Mouse (Mus musculus): ENCODE results near the gene Npas1. TPM values are rescaled to one million over a fixed set of nuclear protein-coding genes. Genes with fewer than 3 reads are reported as not detected.

The Npas1 gene
- polyA plus RNA-seq, 1 experiment: 0.28 TPM

DNA sequence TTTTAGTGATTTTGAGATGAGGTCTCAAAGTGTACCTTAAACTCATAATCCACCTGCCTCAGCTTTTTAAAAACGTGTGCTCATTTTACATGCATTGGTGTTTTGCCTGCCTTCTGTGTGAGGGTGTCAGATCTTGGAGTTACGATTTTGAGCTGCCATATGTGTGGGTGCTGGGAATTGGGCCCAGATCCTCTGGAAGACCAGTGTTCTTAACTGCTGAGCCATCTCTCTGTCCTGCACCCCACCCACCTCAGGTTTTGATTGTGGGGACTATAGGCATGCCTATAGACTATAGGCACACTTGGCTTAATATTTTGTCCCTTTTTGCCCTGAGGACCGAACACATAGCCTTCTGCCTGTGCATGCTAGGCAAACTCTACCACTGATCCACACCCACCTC, 14.7 kb upstream of the Npas1 start:
- no peaks in the 10 kb centered on the region for H3K27me3 ChIP-seq (ENCODE audit: control insufficient read depth, insufficient read depth, low read length)
- no peak for TF ChIP-seq POLR2A (IDR thresholded peaks at IDR 0.05; ENCODE audit: control insufficient read depth, extremely low read depth, insufficient read depth, low read length, poor library complexity)
- no peak for TF ChIP-seq CTCF (IDR thresholded peaks at IDR 0.05; ENCODE audit: borderline replicate concordance, control insufficient read depth, extremely low read depth, insufficient read depth, low read length, poor library complexity)
- no peak overlapping the region for H3K4me3 ChIP-seq (ENCODE audit: control insufficient read depth, insufficient read depth, low read length)
- DNase-seq: no peak
- H3K4me1 ChIP-seq (replicated peaks; ENCODE audit: control insufficient read depth, insufficient read depth, low read length): peaks cover 25% of the 10 kb centered on the region
- 67% methylated on average over 3 of the region's 3 CpGs for WGBS
- H3K27ac ChIP-seq (ENCODE audit: control insufficient read depth, insufficient read depth, low read length): no peak overlapping the region; the same call in 1 of the 2 replicates
- peaks cover 9% of the 10 kb centered on the region for H3K36me3 ChIP-seq (ENCODE audit: control insufficient read depth, insufficient read depth, low read length)

DNA sequence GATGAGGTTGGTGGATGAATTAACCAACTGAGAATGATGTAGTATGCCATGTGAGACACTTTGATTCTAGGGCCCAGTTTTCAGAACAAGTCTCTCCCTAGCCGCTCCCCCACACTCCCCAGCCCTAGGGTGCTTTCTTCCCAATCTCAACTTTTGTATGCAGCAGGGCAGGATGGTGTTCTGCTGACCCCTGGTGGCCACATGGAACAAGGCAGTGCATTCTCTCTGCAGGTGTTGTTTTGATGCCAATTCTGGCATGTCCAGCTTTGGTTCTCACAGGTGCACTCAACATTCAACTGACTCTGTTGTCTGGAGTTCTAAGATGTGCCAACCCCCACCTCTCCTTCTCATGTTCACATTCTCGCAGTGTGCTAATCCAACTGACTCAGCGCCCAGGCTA, 14.2 kb upstream of the Npas1 start:
- peak; percentile 78 for DNase-seq

DNA sequence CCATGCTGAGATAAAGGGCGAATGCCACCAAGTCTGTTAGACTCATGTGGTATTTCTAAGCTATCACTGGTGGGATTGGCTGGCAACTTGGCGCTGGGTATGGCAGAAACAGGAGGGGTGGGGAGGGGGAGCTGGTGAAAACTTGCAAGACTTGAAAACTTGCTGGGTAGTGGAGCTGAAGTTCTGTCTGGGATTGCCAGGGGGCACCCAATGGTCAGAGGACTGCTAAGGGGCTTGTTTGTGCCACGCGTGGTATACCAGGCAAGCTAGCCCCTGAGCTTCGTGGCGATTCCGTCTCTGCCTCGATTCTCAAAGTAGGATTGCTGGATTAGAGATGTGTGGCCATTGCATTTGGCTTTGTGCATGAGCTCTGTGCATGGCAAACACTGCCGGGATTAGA, 12.4 kb upstream of the Npas1 start:
- 97% methylated on average over 9 of the region's 9 CpGs for WGBS
- TF ChIP-seq CTCF (IDR thresholded peaks at IDR 0.05; ENCODE audit: borderline replicate concordance, control insufficient read depth, extremely low read depth, insufficient read depth, low read length, poor library complexity): no peak
- TF ChIP-seq POLR2A (IDR thresholded peaks at IDR 0.05; ENCODE audit: control insufficient read depth, extremely low read depth, insufficient read depth, low read length, poor library complexity): no peak
- no peaks in the 10 kb centered on the region for H3K27me3 ChIP-seq (ENCODE audit: control insufficient read depth, insufficient read depth, low read length)
- no peak overlapping the region for H3K27ac ChIP-seq (ENCODE audit: control insufficient read depth, insufficient read depth, low read length)
- peak; percentile 44 for DNase-seq
- no peaks in the 10 kb centered on the region for H3K36me3 ChIP-seq (ENCODE audit: control insufficient read depth, insufficient read depth, low read length)
- peaks cover 16% of the 10 kb centered on the region for H3K4me1 ChIP-seq (replicated peaks; ENCODE audit: control insufficient read depth, insufficient read depth, low read length)
- no peak overlapping the region for H3K4me3 ChIP-seq (ENCODE audit: control insufficient read depth, insufficient read depth, low read length)

More for the DNA sequence above, 14.2 kb upstream of the Npas1 start:
- TF ChIP-seq CTCF (IDR thresholded peaks at IDR 0.05; ENCODE audit: borderline replicate concordance, control insufficient read depth, extremely low read depth, insufficient read depth, low read length, poor library complexity) (peak; percentile 79; the same call in 1 of the 2 replicates), POLR2A (IDR thresholded peaks at IDR 0.05; ENCODE audit: control insufficient read depth, extremely low read depth, insufficient read depth, low read length, poor library complexity) (no peak)
- H3K27ac ChIP-seq (ENCODE audit: control insufficient read depth, insufficient read depth, low read length): no peak overlapping the region
- peaks cover 20% of the 10 kb centered on the region for H3K4me1 ChIP-seq (replicated peaks; ENCODE audit: control insufficient read depth, insufficient read depth, low read length)
- no peaks in the 10 kb centered on the region for H3K27me3 ChIP-seq (ENCODE audit: control insufficient read depth, insufficient read depth, low read length)
- H3K4me3 ChIP-seq (ENCODE audit: control insufficient read depth, insufficient read depth, low read length): no peak overlapping the region
- WGBS: 21% methylated on average over 3 of the region's 3 CpGs
- peaks cover 5% of the 10 kb centered on the region for H3K36me3 ChIP-seq (ENCODE audit: control insufficient read depth, insufficient read depth, low read length)

GRCm38 (mm10) chr7:16488816-16489215, 11.3 kb upstream of the Npas1 start:
- Histone ChIP-seq H3K27me3 (ENCODE audit: control insufficient read depth, insufficient read depth, low read length) (no peaks in the 10 kb centered on the region), H3K36me3 (ENCODE audit: control insufficient read depth, insufficient read depth, low read length) (no peaks in the 10 kb centered on the region), H3K4me3 (ENCODE audit: control insufficient read depth, insufficient read depth, low read length) (no peak overlapping the region), H3K27ac (ENCODE audit: control insufficient read depth, insufficient read depth, low read length) (no peak overlapping the region), H3K4me1 (replicated peaks; ENCODE audit: control insufficient read depth, insufficient read depth, low read length) (peaks cover 12% of the 10 kb centered on the region)
- TF ChIP-seq POLR2A (IDR thresholded peaks at IDR 0.05; ENCODE audit: control insufficient read depth, extremely low read depth, insufficient read depth, low read length, poor library complexity): no peak
- no peak for TF ChIP-seq CTCF (IDR thresholded peaks at IDR 0.05; ENCODE audit: borderline replicate concordance, control insufficient read depth, extremely low read depth, insufficient read depth, low read length, poor library complexity)
- DNase-seq: no peak

- Histone ChIP-seq H3K27me3 (ENCODE audit: control insufficient read depth, insufficient read depth, low read length) (peaks cover 33% of the 10 kb centered on the region), H3K27ac (ENCODE audit: control insufficient read depth, insufficient read depth, low read length) (no peak overlapping the region), H3K4me1 (replicated peaks; ENCODE audit: control insufficient read depth, insufficient read depth, low read length) (no peaks in the 10 kb centered on the region; the same call in 1 of the 2 replicates), H3K36me3 (ENCODE audit: control insufficient read depth, insufficient read depth, low read length) (no peaks in the 10 kb centered on the region), H3K4me3 (ENCODE audit: control insufficient read depth, insufficient read depth, low read length) (no peak overlapping the region)
- 10% methylated on average over 32 of the region's 34 CpGs for WGBS
- no peak for TF ChIP-seq POLR2A (IDR thresholded peaks at IDR 0.05; ENCODE audit: control insufficient read depth, extremely low read depth, insufficient read depth, low read length, poor library complexity)
- TF ChIP-seq CTCF (IDR thresholded peaks at IDR 0.05; ENCODE audit: borderline replicate concordance, control insufficient read depth, extremely low read depth, insufficient read depth, low read length, poor library complexity): no peak
- no peak for DNase-seq
Measured at GRCm38 (mm10) chr7:16476600-16476989, 933 bp downstream of the Npas1 start.

GRCm38 (mm10) chr7:16475764-16476599, 1.5 kb downstream of the Npas1 start:
- WGBS: 7% methylated on average over 59 of the region's 59 CpGs
- no peak overlapping the region for H3K4me3 ChIP-seq (ENCODE audit: control insufficient read depth, insufficient read depth, low read length)
- H3K27me3 ChIP-seq (ENCODE audit: control insufficient read depth, insufficient read depth, low read length): peaks cover 33% of the 10 kb centered on the region
- H3K4me1 ChIP-seq (replicated peaks; ENCODE audit: control insufficient read depth, insufficient read depth, low read length): no peaks in the 10 kb centered on the region; the same call in 1 of the 2 replicates
- no peak overlapping the region for H3K27ac ChIP-seq (ENCODE audit: control insufficient read depth, insufficient read depth, low read length)
- TF ChIP-seq CTCF (IDR thresholded peaks at IDR 0.05; ENCODE audit: borderline replicate concordance, control insufficient read depth, extremely low read depth, insufficient read depth, low read length, poor library complexity) (no peak), POLR2A (IDR thresholded peaks at IDR 0.05; ENCODE audit: control insufficient read depth, extremely low read depth, insufficient read depth, low read length, poor library complexity) (no peak)
- no peak for DNase-seq
- no peaks in the 10 kb centered on the region for H3K36me3 ChIP-seq (ENCODE audit: control insufficient read depth, insufficient read depth, low read length)
